Mouse (Mus musculus): ENCODE results near the gene Dnaja4.

GRCm38 (mm10) chr9:54661605-54662377 lies 36.9 kb upstream of the Dnaja4 start, which contains the start of gene Acsbg1:
- TF ChIP-seq CTCF (IDR thresholded peaks at IDR 0.05; ENCODE audit: insufficient read depth, low read length) (no peak), POLR2A (IDR thresholded peaks at IDR 0.05; ENCODE audit: borderline replicate concordance, extremely low read depth, low read depth, low read length) (no peak)
